Mouse (Mus musculus) A20 (cell line): ENCODE measurements around the gene Tra2a.
"Not testable (repeated sequence)": the region's sequence is repeated elsewhere in the genome, so short reads cannot be mapped to it uniquely, and the experiment has no call there.

ENCODE experiments used
- DNase-seq: peaks from one replicate; pipeline ENCODE4 v3.0.0-alpha.2; 2011; ENCODE audit warnings: low read depth, low spot score

Tra2a gene

GRCm38 (mm10) chr6:49263847-49264243 is at the start of gene Tra2a:
Tra2a (minus strand) TSS chr6:49264033.
- DNase-seq = peak; percentile 97

GRCm38 (mm10) chr6:49298286-49298685 is 34.5 kb upstream of the Tra2a start:
- no peak for DNase-seq

- no peak for DNase-seq
Observed at GRCm38 (mm10) chr6:49282122-49282521, 18.3 kb upstream of the Tra2a start.

- DNase-seq = no peak
Observed at GRCm38 (mm10) chr6:49280942-49281341, 17.1 kb upstream of the Tra2a start.

- DNase-seq = no peak
Observed at GRCm38 (mm10) chr6:49275296-49275695, 11.5 kb upstream of the Tra2a start.

- no peak for DNase-seq
Observed at GRCm38 (mm10) chr6:49274416-49275091, 10.7 kb upstream of the Tra2a start.

GRCm38 (mm10) chr6:49273934-49274333 is 10.1 kb upstream of the Tra2a start:
- DNase-seq = no peak

- DNase-seq = no peak
Observed at GRCm38 (mm10) chr6:49272863-49273262, 9.0 kb upstream of the Tra2a start.

GRCm38 (mm10) chr6:49271815-49272214 is 8.0 kb upstream of the Tra2a start:
- no peak for DNase-seq

- DNase-seq = no peak
Observed at GRCm38 (mm10) chr6:49269923-49270322, 6.1 kb upstream of the Tra2a start.

- DNase-seq = peak; percentile 72
Observed at GRCm38 (mm10) chr6:49269200-49269599, 5.4 kb upstream of the Tra2a start.

GRCm38 (mm10) chr6:49267686-49268085 is 3.9 kb upstream of the Tra2a start:
- no peak for DNase-seq

- DNase-seq = not testable (repeated sequence)
Observed at GRCm38 (mm10) chr6:49265207-49265606, 1.4 kb upstream of the Tra2a start.

GRCm38 (mm10) chr6:49264446-49264845 is 613 bp upstream of the Tra2a start:
- not testable (repeated sequence) for DNase-seq

GRCm38 (mm10) chr6:49263081-49263846 is 569 bp downstream of the Tra2a start:
- DNase-seq = peak; percentile 71

- DNase-seq = peak; percentile 42
Observed at GRCm38 (mm10) chr6:49262421-49262820, 1.4 kb downstream of the Tra2a start.

GRCm38 (mm10) chr6:49259711-49260110 is 4.1 kb downstream of the Tra2a start:
- no peak for DNase-seq

GRCm38 (mm10) chr6:49257880-49258279 is 6.0 kb downstream of the Tra2a start:
- no peak for DNase-seq

- DNase-seq = no peak
Observed at GRCm38 (mm10) chr6:49252207-49252606, 11.6 kb downstream of the Tra2a start.

- no peak for DNase-seq
Observed at GRCm38 (mm10) chr6:49251199-49251598, 12.6 kb downstream of the Tra2a start.

- no peak for DNase-seq
Observed at GRCm38 (mm10) chr6:49247246-49247645, 16.6 kb downstream of the Tra2a start.

- no peak for DNase-seq
Observed at GRCm38 (mm10) chr6:49242331-49242730, 21.5 kb downstream of the Tra2a start.

- DNase-seq = no peak
Observed at GRCm38 (mm10) chr6:49241562-49241961, 22.3 kb downstream of the Tra2a start.
